16 mouse cellular contexts compared by ENCODE assay signal in genomic region chr2:159446886-159447285, GRCm38 (mm10).
"Had no signal": no experiment of that assay in that cellular context is flagged by ENCODE, and none has a peak within 500 bp of the region (broad histone marks: within the 10 kb centered on the region; RNA-seq: fewer than 3 reads in every experiment).

No protein-coding gene starts in this region.

- H3K9ac ChIP-seq: kidney, embryonic 15.5 days; limb, embryonic 13.5 days; liver, embryonic 12.5 days; liver, embryonic 15.5 days; lung, embryonic 15.5 days; midbrain, embryonic 13.5 days; neural tube, embryonic 12.5 days; neural tube, embryonic 15.5 days had no signal

- H3K27ac ChIP-seq: kidney, embryonic 15.5 days; limb, embryonic 13.5 days; liver, embryonic 12.5 days; liver, embryonic 15.5 days; lung, embryonic 15.5 days; midbrain, embryonic 10.5 days; midbrain, embryonic 13.5 days; neural tube, embryonic 12.5 days; neural tube, embryonic 15.5 days had no signal

- H3K4me3 ChIP-seq: kidney, embryonic 15.5 days; limb, embryonic 13.5 days; liver, embryonic 12.5 days; liver, embryonic 15.5 days; lung, embryonic 15.5 days; megakaryocyte, embryonic 14.5 days; midbrain, embryonic 10.5 days; midbrain, embryonic 13.5 days; neural tube, embryonic 12.5 days; neural tube, embryonic 15.5 days had no signal

- H3K9me3 ChIP-seq: kidney, embryonic 15.5 days; limb, embryonic 13.5 days; liver, embryonic 12.5 days; lung, embryonic 15.5 days; midbrain, embryonic 10.5 days; midbrain, embryonic 13.5 days; neural tube, embryonic 12.5 days; neural tube, embryonic 15.5 days had no signal

- H3K4me2 ChIP-seq: kidney, embryonic 15.5 days; limb, embryonic 13.5 days; liver, embryonic 12.5 days; liver, embryonic 15.5 days; lung, embryonic 15.5 days; midbrain, embryonic 13.5 days; neural tube, embryonic 12.5 days; neural tube, embryonic 15.5 days had no signal

- DNase-seq: layer of hippocampus, postnatal 36 days; left cerebral cortex, postnatal 4 days; liver; right cerebral cortex, postnatal 25 days; thymus, adult 18-20 months; thymus, postnatal 36 days had no signal

- H3K36me3 ChIP-seq: kidney, embryonic 15.5 days; limb, embryonic 13.5 days; liver, embryonic 12.5 days; liver, embryonic 15.5 days; lung, embryonic 15.5 days; midbrain, embryonic 10.5 days; midbrain, embryonic 13.5 days; neural tube, embryonic 12.5 days; neural tube, embryonic 15.5 days had no signal

- ATAC-seq: liver, embryonic 12.5 days; midbrain, embryonic 13.5 days had no signal

- H3K4me1 ChIP-seq: liver, embryonic 12.5 days; liver, embryonic 15.5 days; megakaryocyte, embryonic 14.5 days; midbrain, embryonic 10.5 days; neural tube, embryonic 12.5 days had no signal

- H3K27me3 ChIP-seq: kidney, embryonic 15.5 days; liver, embryonic 12.5 days; liver, embryonic 15.5 days; lung, embryonic 15.5 days; megakaryocyte, embryonic 14.5 days; midbrain, embryonic 13.5 days; neural tube, embryonic 12.5 days; neural tube, embryonic 15.5 days had no signal
